Mouse (Mus musculus) gastrocnemius, postnatal 10 days (tissue): ENCODE measurements around the gene Fbxl14. TPM values are rescaled to one million over a fixed set of nuclear protein-coding genes. Genes with fewer than 3 reads are reported as not detected.
"Not testable (repeated sequence)": the region's sequence is repeated elsewhere in the genome, so short reads cannot be mapped to it uniquely, and the experiment has no call there.

ENCODE experiments used
- DNase-seq: peaks from one replicate; pipeline ENCODE4 v3.0.0; 2021; ENCODE audit warnings: mixed read lengths
- total RNA-seq, 2 experiments: library from RNA; stranded (reverse); gene quantifications; 2 replicates each; pipeline ENCODE4 v1.2.3; 2021

Gene Fbxl14
- total RNA-seq, 2 experiments from 2014 or later: 12.5 to 14.1 TPM

DNA sequence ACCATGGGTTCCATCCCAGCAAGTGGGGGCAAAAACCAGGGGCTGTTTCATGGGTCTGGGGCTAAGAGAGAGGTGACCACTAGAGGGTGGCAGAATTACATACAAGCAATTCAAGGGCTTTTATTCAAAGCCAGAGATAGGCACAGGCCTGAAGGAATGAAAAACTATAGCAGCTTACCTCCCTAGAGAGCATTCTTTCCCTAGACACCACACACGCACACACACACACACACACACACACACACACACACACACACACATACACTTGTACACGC lies 11.7 kb upstream of the Fbxl14 start:
- DNase-seq: no peak

DNA sequence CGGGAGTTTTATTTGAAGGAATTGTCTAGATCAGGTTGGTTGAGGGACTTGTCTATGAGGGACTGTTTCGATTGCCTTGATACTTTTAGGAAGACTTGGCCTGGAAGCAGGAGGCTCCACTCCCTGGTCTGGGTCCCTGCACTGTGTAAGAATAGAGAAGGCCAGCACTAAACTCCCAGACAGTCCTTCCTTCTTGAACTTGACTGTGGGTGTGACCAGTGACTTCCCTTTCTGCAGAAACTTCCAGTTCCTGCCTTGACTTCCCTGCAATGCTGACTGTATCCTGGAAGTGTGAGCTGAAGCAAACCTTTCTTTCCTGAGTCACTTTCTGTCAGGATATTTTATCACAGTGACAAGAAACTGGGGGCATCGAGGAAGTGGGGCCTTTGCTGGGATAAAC lies 8.7 kb upstream of the Fbxl14 start:
- no peak for DNase-seq

DNA sequence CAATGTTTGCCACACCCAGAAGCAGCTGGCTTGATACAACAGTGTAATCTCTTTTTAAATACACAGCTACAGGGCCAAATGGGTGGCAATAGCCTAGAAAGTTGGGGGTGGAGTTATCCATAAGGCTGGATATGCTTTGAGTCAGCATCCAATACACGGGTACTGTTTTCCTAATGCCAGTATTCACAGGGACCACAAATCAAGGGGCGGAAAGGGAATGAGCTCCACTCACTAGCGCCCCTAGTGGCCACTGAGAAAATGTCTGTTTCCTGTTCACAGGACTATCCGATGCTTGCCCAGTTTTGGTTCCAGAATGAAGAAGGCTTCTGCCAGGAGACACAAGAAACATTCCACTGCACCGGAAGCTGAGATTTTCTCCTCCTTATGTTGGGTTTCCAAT lies 7.3 kb upstream of the Fbxl14 start:
- DNase-seq: peak; percentile 72

DNA sequence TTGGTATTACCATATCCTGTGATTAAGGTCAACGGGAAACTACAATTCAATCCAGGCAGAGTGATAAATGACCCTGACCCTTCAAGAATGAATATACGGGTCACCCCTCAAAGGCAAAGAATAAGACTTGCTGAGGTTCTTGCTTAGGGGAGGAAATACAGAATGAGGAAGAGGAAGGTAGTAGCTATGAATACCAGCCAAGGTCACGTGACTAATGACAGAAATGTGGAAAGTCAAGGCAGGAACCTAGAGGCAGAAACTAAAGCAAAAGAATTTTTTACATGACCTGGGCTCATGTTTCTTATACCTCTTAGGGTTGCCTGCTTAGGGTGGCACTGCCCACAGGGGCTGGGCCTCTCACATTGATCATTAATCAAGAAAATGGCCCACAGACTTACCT lies 6.8 kb upstream of the Fbxl14 start:
- no peak for DNase-seq

DNA sequence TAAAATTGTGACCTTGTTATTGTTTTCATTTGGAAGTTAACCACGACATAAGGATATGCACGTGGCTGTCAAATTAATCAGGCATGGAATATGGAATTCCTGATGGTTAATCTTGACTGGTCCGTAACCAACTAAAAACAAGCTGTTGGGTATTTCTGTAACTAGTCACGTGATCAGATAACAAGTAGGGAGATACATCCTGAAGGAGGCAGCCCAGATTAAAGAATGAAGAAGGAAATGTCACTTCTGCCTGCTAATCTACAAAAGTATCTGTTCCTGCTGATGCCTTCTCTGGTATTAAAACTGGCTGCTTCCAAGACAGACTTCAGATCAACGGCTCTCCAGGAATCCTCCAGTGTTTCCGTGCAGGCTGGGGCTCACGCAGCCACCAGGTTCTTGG lies 6.0 kb upstream of the Fbxl14 start:
- DNase-seq: no peak

DNA sequence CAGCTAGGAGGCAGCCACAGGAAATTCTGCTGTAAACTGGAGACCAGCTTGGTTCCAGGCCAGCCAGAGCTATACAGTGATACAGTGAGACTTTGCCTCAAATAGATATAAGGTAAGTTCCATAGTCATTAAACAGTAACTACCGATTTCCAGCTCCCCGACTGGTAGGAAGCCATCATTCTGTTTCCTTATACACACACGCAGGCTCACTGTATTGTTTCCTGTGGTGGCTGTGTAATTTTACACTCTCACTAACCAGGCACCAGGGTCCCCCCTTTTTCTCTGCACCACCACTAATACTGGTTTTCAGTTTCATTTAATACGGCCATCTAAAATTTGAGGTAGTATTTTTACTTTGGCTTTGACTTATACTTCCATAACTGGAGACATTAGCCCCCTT lies 5.5 kb upstream of the Fbxl14 start:
- DNase-seq: no peak

DNA sequence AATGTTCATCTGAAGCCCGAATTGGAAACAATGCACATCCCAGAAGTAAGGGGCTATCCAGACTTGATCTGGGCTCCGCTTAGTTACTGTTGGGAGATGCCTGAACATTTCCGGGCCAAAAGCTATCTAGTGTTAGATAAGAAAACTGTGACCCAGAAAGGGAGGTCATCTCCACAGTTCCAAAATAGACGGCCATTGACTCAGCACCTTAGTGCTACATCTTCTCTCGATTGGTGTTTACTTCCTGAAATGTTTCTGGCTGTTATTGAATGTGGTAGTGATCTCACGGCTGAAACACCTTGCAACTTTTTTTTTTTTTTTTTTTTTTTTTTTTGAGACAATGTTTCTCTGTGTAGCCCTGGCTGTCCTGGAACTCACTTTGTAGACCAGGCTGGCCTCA lies 3.5 kb upstream of the Fbxl14 start:
- DNase-seq: no peak

DNA sequence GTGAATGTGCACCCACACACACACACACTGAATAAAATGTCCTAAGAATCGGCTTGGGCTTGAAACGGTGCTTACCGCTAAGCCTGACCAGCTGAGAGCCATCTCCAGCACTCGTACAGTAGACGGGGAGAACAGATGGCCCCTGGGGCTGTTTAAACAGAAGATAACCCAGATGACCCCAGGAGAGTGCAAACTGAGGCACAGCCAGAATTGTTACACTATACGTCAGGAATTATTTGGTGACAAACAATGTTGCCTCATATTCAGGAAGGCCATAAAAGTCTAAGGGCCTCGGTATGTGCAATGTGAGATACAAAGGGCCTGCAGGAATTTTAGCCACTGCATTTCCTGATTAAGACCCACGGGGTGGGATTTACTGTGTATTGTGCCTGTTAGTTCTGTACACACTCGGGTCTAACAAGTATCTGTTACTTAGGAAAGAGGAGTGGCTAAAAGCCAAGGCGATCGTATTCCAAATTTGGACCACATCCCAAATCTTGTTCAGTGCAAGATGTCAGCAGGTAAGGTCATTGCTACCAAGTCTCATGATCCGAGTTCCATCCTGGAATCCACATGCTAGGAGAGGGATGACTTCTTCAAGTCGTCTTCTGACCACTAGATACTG lies 1.7 kb upstream of the Fbxl14 start:
- DNase-seq: no peak

DNA sequence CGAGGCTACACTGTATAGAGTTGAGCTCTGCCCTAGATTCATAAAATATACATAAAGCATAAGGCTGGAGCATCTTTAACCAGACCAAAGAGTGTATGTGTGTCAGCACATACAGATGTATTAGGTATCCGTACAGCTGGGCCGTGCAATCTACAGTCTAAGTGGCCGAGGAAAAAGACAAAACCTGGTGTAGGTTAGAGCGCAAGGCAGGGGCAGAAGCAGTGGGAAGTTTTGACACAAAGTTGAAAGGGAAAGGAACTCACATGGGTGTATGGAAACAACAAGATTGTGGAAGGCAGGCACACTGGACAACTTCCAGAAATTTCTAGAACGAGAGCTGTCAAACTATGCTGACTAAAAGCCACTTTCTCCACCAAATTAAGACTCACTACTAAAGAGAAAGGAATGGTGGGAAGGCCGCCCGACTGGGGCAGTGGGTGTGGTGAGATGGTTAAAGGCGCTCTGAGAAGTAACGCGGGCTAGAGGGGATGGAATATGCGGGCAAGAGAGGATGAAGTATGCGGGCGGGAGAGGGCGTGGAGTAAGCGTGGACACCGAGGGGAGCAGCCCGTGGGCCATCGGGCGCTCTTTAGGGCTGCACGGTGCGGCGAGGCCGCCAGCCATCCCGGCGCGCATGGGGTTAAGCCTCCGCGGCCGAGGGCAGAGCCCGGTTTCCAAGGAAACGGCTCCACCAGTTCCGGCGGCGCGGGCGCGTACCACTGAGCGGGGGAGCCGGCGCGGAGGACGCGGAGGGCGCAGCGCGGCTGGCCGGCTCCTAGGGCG lies 717 bp upstream of the Fbxl14 start:
- DNase-seq: peak; percentile 88

DNA sequence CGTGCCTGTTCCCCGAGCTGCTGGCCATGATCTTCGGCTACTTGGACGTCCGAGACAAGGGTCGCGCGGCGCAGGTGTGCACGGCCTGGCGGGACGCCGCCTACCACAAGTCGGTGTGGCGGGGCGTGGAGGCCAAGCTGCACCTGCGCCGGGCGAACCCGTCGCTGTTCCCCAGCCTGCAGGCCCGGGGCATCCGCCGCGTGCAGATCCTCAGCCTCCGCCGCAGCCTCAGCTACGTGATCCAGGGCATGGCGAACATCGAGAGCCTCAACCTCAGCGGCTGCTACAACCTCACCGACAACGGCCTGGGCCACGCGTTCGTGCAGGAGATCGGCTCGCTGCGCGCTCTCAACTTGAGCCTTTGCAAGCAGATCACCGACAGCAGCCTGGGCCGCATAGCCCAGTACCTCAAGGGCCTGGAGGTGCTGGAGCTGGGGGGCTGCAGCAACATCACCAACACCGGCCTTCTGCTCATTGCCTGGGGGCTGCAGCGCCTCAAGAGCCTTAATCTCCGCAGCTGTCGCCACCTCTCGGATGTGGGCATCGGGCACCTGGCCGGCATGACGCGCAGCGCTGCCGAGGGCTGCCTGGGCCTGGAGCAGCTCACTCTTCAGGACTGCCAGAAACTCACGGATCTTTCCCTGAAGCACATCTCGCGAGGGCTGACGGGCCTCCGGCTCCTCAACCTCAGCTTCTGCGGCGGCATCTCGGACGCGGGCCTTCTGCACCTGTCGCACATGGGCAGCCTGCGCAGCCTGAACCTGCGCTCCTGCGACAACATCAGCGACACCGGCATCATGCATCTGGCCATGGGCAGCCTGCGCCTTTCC lies 623 bp downstream of the Fbxl14 start:
- DNase-seq: peak; percentile 60

DNA sequence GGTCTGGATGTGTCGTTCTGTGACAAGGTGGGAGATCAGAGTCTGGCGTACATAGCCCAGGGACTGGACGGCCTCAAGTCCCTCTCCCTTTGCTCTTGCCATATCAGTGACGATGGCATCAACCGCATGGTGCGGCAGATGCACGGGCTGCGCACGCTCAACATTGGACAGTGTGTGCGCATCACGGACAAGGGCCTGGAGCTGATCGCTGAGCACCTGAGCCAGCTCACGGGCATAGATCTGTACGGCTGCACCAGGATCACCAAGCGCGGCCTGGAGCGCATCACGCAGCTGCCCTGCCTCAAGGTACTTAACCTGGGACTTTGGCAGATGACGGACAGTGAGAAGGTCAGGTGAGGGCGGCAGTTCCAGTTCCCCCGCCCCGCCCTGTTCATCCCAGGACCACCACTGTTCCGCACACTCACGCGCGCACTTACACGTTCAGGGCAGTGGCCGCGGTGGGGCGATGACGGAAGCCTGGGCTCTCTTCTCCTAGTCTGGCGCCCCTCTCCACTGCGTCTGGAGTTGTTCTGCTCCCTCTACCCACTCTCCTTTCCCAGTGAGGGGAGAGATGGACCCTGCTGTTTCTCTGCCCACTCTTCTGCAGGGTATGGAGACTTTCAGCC lies 1.4 kb downstream of the Fbxl14 start:
- DNase-seq: peak; percentile 36

DNA sequence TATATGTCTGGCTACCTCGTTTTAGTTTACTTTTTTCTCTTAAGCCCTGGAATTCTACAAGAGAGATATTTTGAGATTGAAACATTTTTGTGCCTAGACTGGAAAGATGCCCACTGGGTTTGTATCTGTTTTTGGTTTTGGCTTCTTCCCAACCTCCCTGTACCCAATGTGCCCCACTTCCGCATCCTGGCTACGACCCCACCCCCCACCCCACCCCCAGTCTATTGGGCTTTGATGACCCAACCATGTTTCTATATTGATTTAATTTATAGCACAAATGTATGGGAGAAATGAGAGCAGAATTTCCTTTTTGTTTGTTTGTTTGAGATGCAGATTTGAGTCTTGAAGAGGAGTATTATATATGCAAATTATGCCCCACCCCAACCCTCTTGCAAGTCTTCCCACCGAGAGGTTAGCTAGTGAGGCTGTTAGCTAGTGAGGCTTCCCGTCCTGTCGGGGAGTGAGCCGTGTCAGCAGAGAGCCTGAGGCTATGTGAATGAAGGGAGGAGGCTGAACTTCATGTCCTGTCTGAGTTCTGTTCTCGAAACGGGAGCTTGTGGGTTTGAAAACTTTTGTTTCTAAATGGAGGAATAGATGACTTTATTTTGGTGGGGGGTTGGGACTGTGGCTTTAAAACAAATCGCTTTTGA lies 2.4 kb downstream of the Fbxl14 start:
- DNase-seq: not testable (repeated sequence)

DNA sequence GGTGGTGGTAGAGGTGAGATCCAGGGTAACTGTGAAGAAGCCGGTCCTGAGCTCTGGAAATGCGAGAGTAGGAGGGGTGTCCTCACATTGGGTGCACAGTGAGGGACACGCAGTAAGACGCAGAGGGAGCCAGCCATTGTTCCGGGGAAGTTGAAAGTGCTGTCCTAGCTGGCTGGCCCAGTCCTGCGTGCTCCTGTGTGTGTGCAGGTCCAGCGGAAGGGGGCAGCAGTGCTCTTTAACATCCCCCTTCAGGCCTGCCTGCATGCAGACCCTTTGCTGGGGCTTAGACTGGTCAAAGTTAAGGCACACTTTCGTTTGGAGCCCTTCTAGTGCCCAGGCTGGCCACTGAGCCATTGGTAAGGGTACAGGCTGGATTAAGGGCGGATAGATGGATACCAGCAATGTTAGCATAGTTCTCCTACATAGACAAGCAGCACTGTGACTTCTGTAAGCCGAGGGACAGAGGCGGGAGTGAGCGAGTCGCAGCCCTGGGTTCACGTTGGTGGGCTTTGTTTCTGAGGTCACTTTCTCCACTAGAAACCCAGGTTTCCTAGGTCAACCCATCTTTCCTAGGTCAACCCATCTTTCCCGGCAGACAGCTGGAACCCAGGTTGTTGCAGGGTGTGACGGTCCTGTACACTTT lies 3.6 kb downstream of the Fbxl14 start:
- peak; percentile 42 for DNase-seq

DNA sequence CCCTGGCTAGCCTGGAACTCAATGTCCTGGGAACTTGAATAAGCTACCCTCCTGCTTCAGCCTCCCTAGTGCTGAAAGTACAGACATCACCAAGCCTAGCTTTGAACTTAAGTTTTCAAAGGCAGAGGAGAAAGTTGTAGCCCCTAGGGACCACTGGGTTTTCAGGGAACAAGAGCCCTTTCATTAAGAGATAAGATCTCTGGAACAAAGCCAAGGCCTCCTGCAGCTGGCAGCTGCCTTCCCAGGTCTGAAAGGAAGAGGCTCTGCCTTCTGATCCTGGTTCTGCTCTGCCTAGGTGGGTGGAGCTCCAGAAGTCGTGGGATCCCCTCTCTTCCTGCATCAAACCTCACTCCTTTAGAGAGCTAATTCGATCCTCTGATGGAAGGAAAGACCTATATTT lies 6.0 kb downstream of the Fbxl14 start:
- DNase-seq: no peak

DNA sequence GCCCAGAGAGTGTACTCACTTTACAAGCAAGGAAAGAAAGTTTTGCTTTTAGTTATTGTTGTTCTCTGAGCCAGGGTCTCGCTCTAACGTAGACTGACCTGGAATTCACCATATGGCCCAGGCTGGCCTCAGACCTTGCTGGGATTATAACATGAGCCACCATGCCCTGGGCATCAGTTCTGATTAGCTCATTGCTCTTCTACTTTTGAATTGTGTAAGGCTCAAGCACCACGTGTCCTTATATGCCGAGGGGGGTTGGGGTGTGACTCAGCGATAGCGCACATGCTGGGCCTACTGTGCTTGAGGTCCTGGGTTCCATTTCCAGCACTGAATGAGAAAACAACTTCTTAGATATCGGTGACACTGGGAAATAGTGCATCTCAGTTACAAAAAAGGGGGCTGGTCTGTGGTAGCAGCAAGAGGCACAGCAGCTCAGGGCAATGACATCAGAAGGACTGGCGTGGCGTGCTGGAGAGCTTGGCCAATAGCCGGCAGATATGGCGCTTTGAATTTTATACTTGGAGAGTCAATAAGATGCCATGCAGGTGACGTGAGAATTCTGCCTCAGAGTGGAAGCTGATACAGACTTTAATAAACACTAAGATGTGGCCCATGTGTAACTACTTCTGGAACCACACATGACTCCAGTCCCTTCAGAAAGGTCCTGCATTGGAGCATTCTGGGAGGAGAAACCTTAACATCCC lies 7.1 kb downstream of the Fbxl14 start:
- no peak for DNase-seq

DNA sequence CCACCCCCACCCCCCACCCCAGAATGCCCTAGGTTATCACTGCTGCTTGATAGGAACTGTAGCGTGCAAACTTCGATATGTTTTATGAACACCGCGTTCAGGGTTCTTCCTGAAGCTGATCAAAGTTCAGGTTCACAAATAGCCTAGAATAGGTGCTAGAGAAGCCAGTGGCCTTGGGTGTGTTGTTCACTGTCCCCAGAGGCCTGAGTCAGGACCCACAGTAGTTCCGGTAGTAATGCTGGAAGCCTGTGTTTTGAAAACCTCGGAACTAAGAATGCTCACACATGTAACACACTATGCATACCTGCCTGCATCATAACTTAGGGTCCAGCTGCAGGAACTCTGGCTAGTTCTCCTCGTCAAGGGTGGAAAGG lies 7.6 kb downstream of the Fbxl14 start:
- DNase-seq: no peak

DNA sequence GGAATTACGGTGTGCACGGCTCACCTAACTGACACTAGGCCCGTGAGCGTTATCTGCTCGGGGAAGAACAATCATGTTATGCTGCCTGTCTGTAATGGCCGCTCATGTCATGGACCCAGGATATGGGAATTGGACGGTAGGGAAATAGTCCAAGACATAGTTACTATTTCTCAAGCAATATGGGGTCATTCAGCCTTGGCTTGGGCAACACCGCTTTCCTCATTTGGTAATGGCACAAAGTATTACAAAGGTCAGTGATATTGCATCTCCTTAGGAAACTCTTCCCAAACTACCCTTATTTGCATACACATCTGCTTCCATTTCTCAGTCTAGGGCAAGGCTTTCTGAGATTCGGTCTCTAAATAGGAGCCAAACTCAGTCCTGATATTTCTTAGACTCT lies 8.2 kb downstream of the Fbxl14 start:
- DNase-seq: no peak

DNA sequence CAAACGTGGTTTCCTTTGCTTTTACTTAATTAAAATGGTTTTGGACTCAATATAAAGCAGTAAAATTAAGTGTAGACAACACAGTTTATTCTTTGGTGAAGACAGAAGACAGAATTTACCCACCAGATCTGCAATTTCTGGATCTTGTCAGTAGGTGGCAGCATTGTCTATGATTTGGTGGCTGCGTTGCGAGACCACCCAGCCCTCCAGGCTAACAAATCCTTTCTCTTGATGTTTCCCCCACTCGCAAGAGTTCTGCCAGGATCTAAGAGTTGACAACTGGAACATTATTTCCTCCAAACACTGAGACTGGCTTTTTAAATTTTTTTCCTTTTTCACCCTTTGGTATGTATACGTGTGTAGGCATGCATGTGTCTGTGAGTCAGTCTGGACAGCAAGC lies 10.3 kb downstream of the Fbxl14 start:
- DNase-seq: peak; percentile 36

DNA sequence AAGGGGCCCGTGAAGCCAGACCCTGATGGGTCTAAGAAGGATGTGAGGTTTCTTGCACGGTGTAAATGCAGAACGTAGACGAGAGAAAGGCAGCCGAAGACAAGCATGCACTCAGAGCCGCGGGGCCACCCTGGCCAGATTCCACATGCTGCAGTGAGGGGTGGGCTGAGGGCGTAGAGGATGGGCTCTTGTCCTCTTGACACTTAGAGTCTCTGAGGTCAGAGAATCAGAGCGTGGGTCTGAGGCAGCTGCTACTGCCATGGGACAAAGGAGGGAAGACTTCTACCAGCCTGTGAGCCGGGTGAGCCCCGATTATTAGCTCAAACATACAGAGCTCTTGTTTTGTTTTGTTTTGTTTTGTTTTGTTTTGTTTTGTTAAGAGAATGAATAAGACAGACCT lies 11.1 kb downstream of the Fbxl14 start:
- no peak for DNase-seq

DNA sequence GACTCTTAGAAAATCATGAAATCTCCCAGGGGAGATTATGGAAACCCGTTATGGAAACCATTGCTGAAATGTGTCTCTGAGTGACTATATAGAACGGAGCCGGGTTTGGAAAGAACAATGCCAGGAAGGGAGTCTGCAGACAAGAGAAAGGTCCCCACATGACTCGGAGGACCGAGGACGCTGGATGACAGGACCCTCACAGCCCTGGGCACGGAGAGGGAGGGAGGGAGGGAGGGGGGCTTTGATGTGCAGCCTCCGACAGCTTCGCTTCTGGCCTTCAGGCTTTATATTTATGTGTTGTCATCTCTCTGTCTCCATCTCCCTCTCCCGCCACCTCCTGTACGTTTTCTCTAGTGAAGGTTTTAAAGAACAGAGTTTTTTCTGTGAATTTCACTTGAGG lies 11.5 kb downstream of the Fbxl14 start:
- no peak for DNase-seq

DNA sequence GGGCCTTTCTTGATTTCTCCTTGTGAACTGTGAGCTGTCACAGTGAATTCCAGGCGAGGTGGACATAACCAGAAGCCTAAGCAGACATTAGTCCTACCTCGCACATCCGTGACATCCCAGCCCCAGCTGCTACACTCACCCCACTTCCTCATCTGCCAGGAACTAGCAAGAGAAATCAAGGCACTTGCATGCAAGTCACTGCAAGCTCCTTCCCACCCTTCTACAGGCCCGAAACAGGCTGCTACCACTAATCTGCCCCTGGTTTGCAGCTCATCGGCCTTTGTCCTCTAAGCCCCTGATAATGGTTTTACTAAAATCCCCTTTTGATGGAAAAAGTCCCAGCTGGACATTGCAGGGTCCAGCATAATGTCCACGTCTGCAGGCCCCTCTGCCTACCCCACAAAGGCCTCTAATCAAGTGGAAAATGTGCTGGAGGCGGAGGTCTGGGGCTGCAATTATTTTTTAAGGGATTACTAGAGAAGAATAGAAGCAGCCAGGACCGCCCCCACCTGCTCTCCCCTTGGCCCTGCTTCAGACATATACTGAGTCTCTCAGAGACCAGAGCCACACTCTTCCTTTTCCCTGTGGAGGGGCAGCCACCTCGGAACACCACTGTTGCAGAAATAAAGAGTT lies 12.6 kb downstream of the Fbxl14 start:
- no peak for DNase-seq
